Mouse (Mus musculus) kidney, adult 2 months (tissue): ENCODE measurements around the gene Fam53b.

Experiments
- CTCF ChIP-seq: fragments of 200-500 bp; conservative IDR thresholded peaks from 2 replicates; pipeline ENCODE4 v1.5.1; 2011; ENCODE audit warnings: low read depth, mild to moderate bottlenecking, control low read depth, low read length, moderate library complexity, mixed read lengths; ENCODE audit not compliant: insufficient read depth, insufficient read length
- POLR2A ChIP-seq: fragments of 200-500 bp; IDR thresholded peaks from one replicate; pipeline ENCODE4 v1.6.1; 2011; ENCODE audit warnings: low read depth, low read length, control low read depth

DNA sequence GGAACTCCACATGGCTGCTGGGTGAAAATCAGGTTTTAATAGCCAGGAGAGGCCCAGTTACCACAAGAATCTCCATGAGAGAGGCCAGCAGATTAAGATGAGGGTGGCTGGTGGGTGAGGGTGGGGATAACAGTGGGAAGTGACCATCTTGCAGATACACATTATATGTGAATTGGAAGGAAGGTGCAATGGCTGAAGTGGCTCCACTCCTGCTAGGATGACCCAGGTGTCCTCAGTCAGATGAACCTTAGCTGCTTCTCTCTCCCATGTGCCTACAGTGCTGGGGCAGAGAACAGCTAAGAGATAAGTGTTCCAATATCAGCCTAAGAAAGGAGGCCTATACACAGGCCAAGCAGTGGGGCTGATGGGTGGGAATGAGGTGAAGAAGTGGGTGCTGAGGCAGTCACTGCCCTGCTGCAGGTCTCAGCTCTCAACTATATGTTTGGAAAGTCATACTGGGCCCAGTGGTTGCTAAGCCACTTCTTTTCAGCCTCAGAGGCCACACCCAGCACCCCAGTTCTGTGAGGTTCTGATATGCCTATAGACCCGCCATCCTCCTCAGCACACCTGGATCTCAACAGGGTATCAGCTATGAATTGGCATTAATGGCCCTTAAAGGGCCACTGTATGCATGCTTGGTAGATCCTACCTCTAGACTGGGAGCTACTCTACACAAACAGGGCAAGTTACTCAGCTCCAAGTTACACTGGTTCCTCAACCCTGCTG, 35.8 kb downstream of the Fam53b start:
- TF ChIP-seq CTCF, result no peak
- TF ChIP-seq POLR2A, result no peak
